Mouse (Mus musculus) liver, embryonic 11.5 days (tissue): ENCODE data around the gene Gm49354. TPM values are rescaled to one million over a fixed set of nuclear protein-coding genes. Genes with fewer than 3 reads are reported as not detected.
"Not testable (repeated sequence)": the region's sequence is repeated elsewhere in the genome, so short reads cannot be mapped to it uniquely, and the experiment has no call there.

ENCODE experiments used
- ATAC-seq: fragments of 200-750 bp; cut with Nextera tagmentation; replicated peaks from 2 replicates; pipeline ENCODE4 v1.8.0; 2017; ENCODE audit warnings: moderate number of reproducible peaks, mild to moderate bottlenecking, moderate TSS enrichment, moderate library complexity; ENCODE audit not compliant: low FRiP score
- DNase-seq: peaks from one replicate; pipeline ENCODE4 v3.0.0-alpha.2; 2017; ENCODE audit warnings: low spot score
- H3K27ac ChIP-seq: fragments of 300-500 bp; sonication (generic); 2 replicates; pipeline ENCODE4 v1.5.1; 2014; ENCODE audit warnings: mild to moderate bottlenecking, low read depth, low read length, control low read depth
- H3K27me3 ChIP-seq: fragments of 300-500 bp; sonication (generic); replicated peaks from 2 replicates; pipeline ENCODE4 v1.6.1; 2014; ENCODE audit warnings: low read length, mixed read lengths; ENCODE audit not compliant: control insufficient read depth, insufficient read depth
- H3K36me3 ChIP-seq: fragments of 300-500 bp; sonication (generic); 2 replicates; pipeline ENCODE4 v1.6.1; 2014; ENCODE audit warnings: mild to moderate bottlenecking, low read length, moderate library complexity, mixed read lengths; ENCODE audit not compliant: control insufficient read depth, insufficient read depth
- H3K4me1 ChIP-seq: fragments of 300-500 bp; sonication (generic); replicated peaks from 2 replicates; pipeline ENCODE4 v1.6.1; 2014; ENCODE audit warnings: low read length, mixed read lengths; ENCODE audit not compliant: control insufficient read depth, insufficient read depth
- H3K4me2 ChIP-seq: fragments of 300-500 bp; sonication (generic); 2 replicates; pipeline ENCODE4 v1.6.1; 2014; ENCODE audit warnings: mild to moderate bottlenecking, control low read depth, moderate library complexity
- H3K4me3 ChIP-seq: fragments of 300-500 bp; sonication (generic); 2 replicates; pipeline ENCODE4 v1.5.1; 2014; ENCODE audit warnings: low read depth, low read length, control low read depth
- H3K9ac ChIP-seq: fragments of 300-500 bp; sonication (generic); 2 replicates; pipeline ENCODE4 v1.6.1; 2014; ENCODE audit warnings: low read depth, low read length, control low read depth
- H3K9me3 ChIP-seq: fragments of 300-500 bp; sonication (generic); 2 replicates; pipeline ENCODE4 v1.6.1; 2016; ENCODE audit warnings: low read length, inconsistent platforms, mixed read lengths; ENCODE audit not compliant: control insufficient read depth
- WGBS: fragments of 180-500 bp; shearing (Covaris S2); extraction: QIAGEN DNeasy Blood & Tissue Kit; methylation state at CpG from one replicate; pipeline ENCODE4 v1.1.7; 2014; 5-methylcytosine and 5-hydroxymethylcytosine counted together
- polyA plus RNA-seq: library from polyadenylated mRNA; unstranded; fragments of >200 nt; fragmentation: Nextera tagmentation; extraction: Ambion mirVana; gene quantifications from 2 replicates; pipeline ENCODE4 v1.2.1, GENCODE M21; 2014

Gm49354 gene
- polyA plus RNA-seq, 1 experiment from 2014 or later = not detected

DNA sequence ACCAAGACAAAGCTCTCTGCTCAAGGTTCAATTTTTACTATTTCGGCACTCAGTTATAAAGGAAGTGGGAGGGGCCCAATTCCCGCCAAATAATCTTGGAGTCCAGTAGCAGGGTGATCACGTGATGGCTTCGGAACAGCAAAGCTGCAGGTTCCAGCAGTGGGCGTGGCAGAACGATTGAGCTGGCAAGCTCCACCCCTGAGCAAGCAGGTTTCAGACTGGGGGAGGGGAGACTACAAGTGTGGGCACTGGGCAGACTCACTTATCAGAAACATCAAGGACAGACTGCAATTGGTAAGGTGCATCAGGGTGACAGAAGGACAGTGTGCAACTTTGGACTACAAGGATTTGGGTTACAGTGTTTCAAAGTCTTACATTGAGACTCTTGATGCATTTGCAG lies 47.7 kb downstream of the Gm49354 start:
- H3K27ac ChIP-seq = peak overlapping the region; percentile 67; the same call in 1 of the 2 replicates
- WGBS = 15% methylated on average over 6 of the region's 6 CpGs
- not testable (repeated sequence) for H3K36me3 ChIP-seq, ATAC-seq, DNase-seq, H3K27me3 ChIP-seq, H3K4me3 ChIP-seq, H3K9me3 ChIP-seq
- H3K4me2 ChIP-seq = peak overlapping the region; percentile 44
- H3K4me1 ChIP-seq = peaks cover 30% of the 10 kb centered on the region
- H3K9ac ChIP-seq = 0 out of 2 replicates have a peak overlapping the region, but pooled peaks have one; percentile 26

DNA sequence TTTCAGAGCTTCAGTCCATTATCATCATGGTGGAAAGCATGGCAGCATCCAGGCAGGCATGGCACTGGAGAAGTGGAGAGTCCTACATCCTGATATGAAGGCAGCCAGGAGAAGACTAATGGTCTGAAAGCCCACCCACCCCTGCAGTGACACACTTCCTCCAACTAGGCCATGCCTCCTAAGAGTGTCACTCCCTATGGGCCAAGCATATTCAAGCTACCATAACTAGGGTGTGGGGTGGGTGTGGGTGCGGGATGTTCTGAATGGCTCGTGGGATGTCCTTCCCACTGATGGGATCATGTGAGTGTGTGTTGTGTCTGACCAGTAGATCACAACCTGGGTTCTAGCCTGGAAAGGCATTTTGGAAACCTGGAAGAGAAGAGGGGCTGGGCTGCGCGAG lies 48.1 kb downstream of the Gm49354 start:
- no peak overlapping the region for H3K27ac ChIP-seq
- H3K4me2 ChIP-seq = peak overlapping the region; percentile 34; the same call in 1 of the 2 replicates
- ATAC-seq = no peak

GRCm38 (mm10) chr13:59731652-59732051 lies 50.4 kb downstream of the Gm49354 start, which contains the start of gene Spata31d1d:
Gene Spata31d1d, minus strand, starts transcription at chr13:59731752.
- DNase-seq (no peak), ATAC-seq (0 out of 2 replicates have a peak, but pooled peaks have one; percentile 11)
- WGBS = 30% methylated on average over 6 of the region's 7 CpGs
- H3K27ac ChIP-seq = no peak within 1 kb of the TSS
- H3K9me3 ChIP-seq = no peaks in the 10 kb centered on the region
- no peak within 1 kb of the TSS for H3K4me3 ChIP-seq
- no peak within 1 kb of the TSS for H3K9ac ChIP-seq
- H3K36me3 ChIP-seq = no peaks in the 10 kb centered on the region
- peaks cover 28% of the 10 kb centered on the region for H3K4me1 ChIP-seq
- peaks cover 8% of the 10 kb centered on the region for H3K27me3 ChIP-seq
- no peak within 1 kb of the TSS for H3K4me2 ChIP-seq

More for the DNA sequence above, 48.1 kb downstream of the Gm49354 start:
- DNase-seq = no peak
- 55% methylated on average over 2 of the region's 4 CpGs for WGBS
- Histone ChIP-seq H3K4me3 (no peak overlapping the region), H3K27me3 (no peaks in the 10 kb centered on the region; the same call in 1 of the 2 replicates), H3K36me3 (no peaks in the 10 kb centered on the region), H3K9me3 (no peaks in the 10 kb centered on the region), H3K9ac (no peak overlapping the region), H3K4me1 (peaks cover 28% of the 10 kb centered on the region)

GRCm38 (mm10) chr13:59728378-59729093 lies 53.5 kb downstream of the Gm49354 start:
- peaks cover 13% of the 10 kb centered on the region for H3K27me3 ChIP-seq
- no peaks in the 10 kb centered on the region for H3K36me3 ChIP-seq
- H3K4me2 ChIP-seq = 0 out of 2 replicates have a peak overlapping the region, but pooled peaks have one; percentile 5
- H3K27ac ChIP-seq = no peak overlapping the region
- peak; percentile 84 for ATAC-seq
- 23% methylated on average over 7 of the region's 7 CpGs for WGBS
- H3K4me3 ChIP-seq = no peak overlapping the region
- H3K9me3 ChIP-seq = no peaks in the 10 kb centered on the region
- DNase-seq = peak; percentile 76
- H3K4me1 ChIP-seq = peaks cover 20% of the 10 kb centered on the region
- no peak overlapping the region for H3K9ac ChIP-seq

DNA sequence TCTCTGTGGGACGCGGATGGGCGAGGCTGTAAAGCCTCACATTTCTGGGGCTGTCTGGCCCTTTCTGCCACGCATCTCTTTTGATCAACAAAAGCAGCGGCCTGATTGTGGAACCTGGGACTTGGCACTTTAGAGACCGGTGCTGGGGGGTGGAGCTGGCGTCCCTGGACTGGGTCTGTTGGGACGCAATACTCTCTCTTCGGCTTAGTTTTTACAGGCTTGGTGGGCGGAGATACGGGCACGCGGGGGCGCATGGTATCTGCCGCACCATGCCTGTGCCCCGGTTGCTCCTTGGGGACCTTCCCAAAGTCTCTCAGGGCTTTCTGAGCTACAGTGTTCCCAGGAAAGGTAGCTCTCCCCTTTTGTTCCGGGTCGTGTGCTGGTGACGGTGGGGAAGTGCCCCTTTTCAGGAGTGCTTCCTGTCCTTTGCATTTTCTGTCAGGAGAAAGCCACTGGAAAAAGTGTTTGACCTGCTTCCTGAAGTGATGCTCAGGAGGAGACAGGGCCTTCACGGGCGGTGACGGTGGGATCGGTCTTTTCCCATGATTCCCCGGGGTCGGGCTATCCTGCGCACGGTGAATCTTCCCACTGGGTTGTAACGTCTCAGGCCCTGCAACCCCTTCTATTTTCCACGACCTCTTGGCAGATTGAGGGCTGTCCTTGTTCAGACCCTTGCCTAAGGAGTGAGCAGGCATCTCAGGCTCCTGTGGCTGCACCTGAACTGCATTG lies 55.7 kb downstream of the Gm49354 start:
- Histone ChIP-seq H3K36me3 (no peaks in the 10 kb centered on the region), H3K4me1 (peaks cover 16% of the 10 kb centered on the region), H3K9ac (peak overlapping the region; percentile 21; the same call in 1 of the 2 replicates), H3K27me3 (peaks cover 13% of the 10 kb centered on the region), H3K27ac (no peak overlapping the region), H3K4me3 (no peak overlapping the region), H3K9me3 (no peaks in the 10 kb centered on the region), H3K4me2 (peak overlapping the region; percentile 43)
- WGBS = 25% methylated on average over 29 of the region's 29 CpGs
- ATAC-seq (no peak), DNase-seq (no peak)

DNA sequence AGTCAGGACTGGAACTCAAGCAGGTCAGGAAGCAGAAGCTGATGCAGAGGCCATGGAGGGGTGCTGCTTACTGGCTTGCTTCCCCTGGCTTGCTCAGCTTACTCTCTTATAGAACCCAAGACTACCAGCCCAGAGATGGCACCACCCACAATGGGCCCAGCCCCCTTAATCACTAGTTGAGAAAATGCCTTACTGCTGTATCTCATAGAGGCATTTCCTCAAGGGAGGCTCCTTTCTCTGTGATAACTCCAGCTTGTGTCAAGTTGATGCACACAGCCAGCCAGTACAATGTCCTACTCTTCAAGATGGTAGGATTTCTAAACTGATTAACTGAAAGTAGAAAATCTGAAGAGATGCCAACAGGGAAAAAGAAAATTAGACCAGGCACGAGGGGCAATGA lies 60.0 kb downstream of the Gm49354 start:
- 68% methylated on average over 1 of the region's 1 CpGs for WGBS
- ATAC-seq = peak; percentile 53; the same call in 1 of the 2 replicates
- H3K36me3 ChIP-seq, H3K27ac ChIP-seq, H3K9me3 ChIP-seq, H3K9ac ChIP-seq, DNase-seq, H3K4me3 ChIP-seq, H3K4me2 ChIP-seq: not testable (repeated sequence)
- Histone ChIP-seq H3K4me1 (peaks cover 19% of the 10 kb centered on the region), H3K27me3 (peaks cover 10% of the 10 kb centered on the region)

- ATAC-seq = peak; percentile 72
These were observed 62.6 kb downstream of the Gm49354 start for GRCm38 (mm10) chr13:59719475-59719874.

GRCm38 (mm10) chr13:59718857-59719440 lies 63.1 kb downstream of the Gm49354 start:
- 35% methylated on average over 6 of the region's 6 CpGs for WGBS
- ATAC-seq = peak; percentile 59
- not testable (repeated sequence) for H3K36me3 ChIP-seq, H3K9me3 ChIP-seq, H3K27me3 ChIP-seq, H3K27ac ChIP-seq, H3K9ac ChIP-seq, DNase-seq, H3K4me3 ChIP-seq
- peaks cover 13% of the 10 kb centered on the region; the same call in 1 of the 2 replicates for H3K4me1 ChIP-seq
- peak overlapping the region; percentile 10 for H3K4me2 ChIP-seq

More at GRCm38 (mm10) chr13:59719475-59719874, 62.6 kb downstream of the Gm49354 start:
- Histone ChIP-seq H3K27me3 (peaks cover under 1% of the 10 kb centered on the region; the same call in 1 of the 2 replicates), H3K9ac (no peak overlapping the region), H3K4me1 (peaks cover 13% of the 10 kb centered on the region; the same call in 1 of the 2 replicates), H3K27ac (no peak overlapping the region), H3K4me3 (no peak overlapping the region), H3K36me3 (no peaks in the 10 kb centered on the region), H3K4me2 (peak overlapping the region; percentile 10; the same call in 1 of the 2 replicates), H3K9me3 (no peaks in the 10 kb centered on the region)
- no peak for DNase-seq
- WGBS = 89% methylated on average over 1 of the region's 1 CpGs
